Mouse (Mus musculus) ovary, adult 18-20 months (tissue): Measurements from ENCODE around the gene Rtl3.

Experiments used
- DNase-seq: peaks from one replicate; pipeline ENCODE4 v3.0.0; 2022; ENCODE audit warnings: low spot score, mixed read lengths

Rtl3 gene

DNA sequence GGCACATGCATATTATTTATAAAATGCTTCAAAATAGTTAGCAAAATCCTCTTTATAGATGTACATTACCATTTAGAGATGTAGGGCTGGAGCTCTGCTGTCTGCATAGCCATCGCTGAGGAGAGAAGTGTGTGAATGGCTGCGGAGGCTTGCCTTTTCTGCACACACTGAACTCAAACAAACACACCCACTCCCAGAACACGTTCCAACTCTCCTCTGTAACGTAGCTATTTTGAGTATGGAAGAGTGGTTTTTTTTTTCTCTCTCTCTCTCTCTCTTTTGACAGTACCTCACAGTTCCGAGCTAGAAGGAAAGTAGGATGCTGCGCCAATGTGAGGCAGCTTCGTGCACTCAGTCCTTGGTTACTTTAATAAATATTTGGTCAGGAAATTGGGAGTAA lies at the start of gene Rtl3:
TSS of gene Rtl3 (minus strand) at position 236 of the 400 bp plus-strand sequence.
- no peak for DNase-seq

- no peak for DNase-seq
Measured at GRCm38 (mm10) chrX:106872315-106872714, 31.9 kb upstream of the Rtl3 start.

DNA sequence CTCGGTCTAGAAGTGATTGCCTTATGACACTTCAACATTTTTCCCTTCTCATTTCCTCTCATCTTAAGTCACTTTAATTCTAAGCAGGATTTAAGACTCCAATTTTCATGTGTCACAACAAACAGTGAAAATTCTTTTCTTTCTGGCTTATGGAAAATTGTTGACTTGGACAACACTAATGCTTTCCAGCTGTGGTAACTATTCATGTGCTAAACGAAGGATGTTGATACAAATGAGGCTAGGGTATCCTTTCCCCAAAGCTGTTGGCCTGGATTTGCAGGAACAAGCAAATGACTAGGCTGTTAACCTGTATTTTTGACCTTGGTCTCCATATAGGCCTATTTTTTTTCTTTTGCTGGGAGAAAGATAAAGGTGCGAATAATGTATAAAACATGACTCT lies 31.4 kb upstream of the Rtl3 start:
- no peak for DNase-seq

- no peak for DNase-seq
Measured at GRCm38 (mm10) chrX:106871426-106871825, 31.0 kb upstream of the Rtl3 start.

DNA sequence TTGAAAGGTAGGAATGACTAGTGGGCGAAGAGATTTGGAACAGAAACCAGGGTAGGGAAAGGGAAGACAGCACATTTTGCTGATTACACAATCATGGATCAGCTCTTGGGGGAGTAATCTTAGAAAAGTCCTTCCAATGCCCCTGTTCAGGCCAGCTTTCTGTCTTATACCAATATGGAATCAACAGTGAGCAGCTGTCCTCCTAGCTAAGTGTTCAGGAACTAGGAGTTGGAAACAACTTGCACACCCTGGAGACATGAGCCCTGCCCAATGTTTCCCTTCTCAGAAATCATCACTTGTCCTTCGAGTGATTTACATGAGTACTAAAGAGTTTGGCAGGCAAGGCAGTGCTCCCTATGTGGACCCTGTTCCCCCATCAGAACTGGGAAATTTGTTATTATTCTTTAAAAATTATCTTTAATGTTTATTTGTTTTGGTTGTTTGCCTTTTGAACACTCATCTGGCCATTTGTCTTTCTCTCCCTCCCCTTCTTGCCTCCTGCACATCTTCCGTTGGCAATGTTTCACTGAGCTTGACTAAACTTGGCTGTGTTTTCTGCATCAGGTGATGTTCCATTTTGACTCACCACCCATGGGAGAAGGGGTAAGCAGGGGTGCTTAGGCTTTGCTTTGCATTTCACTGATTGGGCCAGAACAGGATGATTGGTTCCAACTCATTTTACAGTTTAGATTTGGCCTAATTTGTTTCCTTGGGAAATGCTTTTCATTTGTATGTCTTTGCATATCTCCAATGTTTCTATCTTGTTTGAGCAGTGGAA lies 13.3 kb upstream of the Rtl3 start:
- DNase-seq, result no peak

- DNase-seq, result no peak
Measured at GRCm38 (mm10) chrX:106839591-106839990, 853 bp downstream of the Rtl3 start.

DNA sequence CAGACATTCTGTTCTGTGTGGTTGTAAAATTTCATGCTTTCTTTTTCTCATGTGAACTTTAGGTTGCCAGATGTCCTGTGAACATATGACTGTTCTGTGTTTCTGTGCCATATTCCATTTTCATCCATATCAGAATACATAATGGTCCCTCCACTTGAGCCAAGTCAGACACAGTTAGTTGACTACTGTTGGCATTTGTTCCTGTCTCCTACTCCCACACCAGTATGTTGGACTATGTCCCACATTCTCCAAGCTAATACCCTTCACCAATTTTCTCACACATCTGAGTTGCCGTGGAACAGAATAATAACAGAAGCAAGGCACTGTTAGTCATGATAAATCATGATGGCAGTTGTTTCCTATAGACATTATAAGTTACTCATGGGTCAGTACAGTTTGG lies 9.9 kb downstream of the Rtl3 start:
- no peak for DNase-seq

DNA sequence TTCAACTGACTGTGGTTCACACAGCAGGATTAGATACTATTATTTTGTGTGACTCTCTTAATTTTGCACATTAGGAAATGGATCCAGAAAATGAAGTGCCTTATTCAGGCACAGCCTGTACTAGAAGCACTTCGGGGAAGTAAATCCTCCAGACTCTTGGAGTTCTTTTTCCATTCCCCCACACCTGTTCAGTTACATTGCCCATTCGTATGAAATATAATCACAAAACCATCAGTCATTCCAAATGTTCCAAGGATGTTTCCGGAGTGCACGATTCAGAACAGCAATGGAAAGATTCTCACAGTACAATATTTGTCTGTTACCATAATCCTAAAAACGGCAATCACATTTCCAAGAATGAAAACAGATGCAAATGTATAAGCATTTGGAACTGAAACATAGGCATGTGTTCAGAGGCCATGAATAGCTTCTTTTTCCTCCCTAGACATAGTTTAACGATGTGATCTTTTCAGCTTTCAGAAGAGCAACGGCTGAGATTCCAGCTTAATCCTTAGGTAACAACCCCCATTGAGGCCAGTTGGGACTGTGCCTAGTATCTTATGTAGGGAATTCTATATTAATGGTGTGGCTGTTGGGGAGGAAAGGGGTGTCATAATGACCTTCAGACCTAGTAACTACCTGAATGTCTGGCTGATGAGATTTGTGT lies 30.8 kb downstream of the Rtl3 start:
- no peak for DNase-seq

DNA sequence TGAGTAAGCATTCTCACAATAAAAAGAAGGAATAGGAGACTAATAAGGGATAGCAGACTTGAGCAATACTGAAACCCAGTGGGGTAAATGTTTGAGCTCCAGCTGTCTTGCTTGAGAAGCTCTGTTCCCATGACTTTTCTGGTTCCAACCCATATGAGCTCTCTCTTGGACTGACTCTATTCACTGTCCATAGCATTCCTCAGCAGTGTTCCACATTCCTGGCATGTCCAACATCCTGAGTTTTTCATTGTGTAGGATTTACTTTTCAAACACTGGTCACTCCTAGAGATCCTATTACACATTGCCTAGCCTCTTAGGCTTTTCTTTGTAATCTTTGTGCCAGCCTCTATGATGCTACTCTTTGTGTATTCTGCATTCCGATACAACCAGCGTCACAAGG lies 36.1 kb downstream of the Rtl3 start:
- DNase-seq, result no peak

GRCm38 (mm10) chrX:106794686-106795085 lies 45.8 kb downstream of the Rtl3 start:
- DNase-seq, result no peak
